Mouse (Mus musculus): ENCODE data around the gene Ubiad1.

Gene Ubiad1

DNA sequence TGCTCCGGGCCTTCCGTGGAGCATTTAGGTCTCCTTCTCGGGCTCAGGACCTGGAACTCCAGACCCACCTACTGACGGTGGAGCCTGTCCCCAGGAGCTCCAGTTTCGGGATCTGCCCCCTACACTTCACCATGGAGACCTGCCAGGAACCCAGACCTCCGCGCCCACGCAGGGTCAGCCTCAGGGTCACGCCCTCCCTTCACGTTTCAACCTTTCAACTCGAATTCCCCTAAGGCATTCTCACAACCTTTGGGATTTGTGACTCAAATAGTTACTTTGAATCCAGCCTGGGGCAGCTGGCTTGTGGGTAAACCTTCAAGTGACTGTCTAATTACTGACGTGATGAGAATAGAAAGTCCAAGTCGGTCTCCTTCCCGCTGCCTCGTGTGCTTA, 4.3 kb upstream of the Ubiad1 start:
- peak in 1 of 2 experiments; percentile 51 for DNase-seq

DNA sequence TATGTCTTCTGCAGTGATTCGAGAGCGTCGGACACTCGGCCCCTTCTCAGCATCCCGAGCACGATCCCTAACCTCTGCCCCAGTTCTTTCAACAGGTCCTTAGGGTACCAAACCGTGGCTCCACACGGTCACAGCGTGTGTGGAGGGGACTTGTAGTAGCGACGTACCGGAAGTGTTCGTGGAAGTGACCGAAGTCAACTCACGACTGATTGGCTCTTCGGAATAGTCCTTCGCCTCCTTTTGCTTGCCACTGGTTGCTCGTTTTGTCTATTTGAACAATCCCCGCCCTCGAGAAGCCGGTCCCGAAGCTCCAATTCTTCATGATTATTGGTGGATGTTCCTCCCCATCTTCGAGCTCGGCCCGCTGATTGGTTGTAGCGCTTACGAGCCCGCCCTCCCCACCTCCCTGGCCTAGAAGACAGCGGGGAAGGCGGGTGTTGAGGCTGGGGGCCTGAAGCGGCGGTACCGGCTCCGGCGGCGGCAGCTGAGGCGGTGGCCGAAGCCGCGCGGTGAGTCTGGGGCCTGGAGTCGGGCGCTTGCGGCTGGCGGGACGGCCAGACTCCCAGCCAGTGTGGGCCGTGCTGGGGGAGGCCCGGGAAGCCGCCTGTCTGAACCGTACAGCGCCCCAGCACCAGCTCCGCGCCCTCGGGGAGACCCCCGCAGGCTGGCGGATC, 3.7 kb upstream of the Ubiad1 start, which contains the start of gene Mtor:
Gene Mtor, plus strand, starts transcription at position 433 of the 674 bp plus-strand sequence.
- peak; percentile 92 to 94 for DNase-seq

DNA sequence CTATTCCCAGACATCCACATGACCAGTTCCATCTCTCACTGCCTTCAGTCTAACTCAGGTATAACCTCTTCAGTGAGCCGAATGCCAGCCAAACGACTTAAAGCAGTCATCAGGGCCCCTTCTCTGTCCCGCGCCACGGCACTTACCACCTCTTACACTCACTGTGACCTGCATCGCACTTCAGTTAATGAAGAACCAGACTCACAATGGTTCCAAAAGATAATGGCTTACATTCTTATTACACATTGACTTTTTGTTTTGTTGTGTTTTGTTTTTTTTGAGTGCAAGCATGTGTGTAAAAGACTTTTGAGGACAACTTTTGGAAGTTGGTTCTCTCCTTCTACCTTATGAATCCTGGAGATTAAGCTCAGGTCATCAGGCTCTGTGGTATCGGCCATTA, 2.0 kb downstream of the Ubiad1 start:
- no peak for DNase-seq

DNA sequence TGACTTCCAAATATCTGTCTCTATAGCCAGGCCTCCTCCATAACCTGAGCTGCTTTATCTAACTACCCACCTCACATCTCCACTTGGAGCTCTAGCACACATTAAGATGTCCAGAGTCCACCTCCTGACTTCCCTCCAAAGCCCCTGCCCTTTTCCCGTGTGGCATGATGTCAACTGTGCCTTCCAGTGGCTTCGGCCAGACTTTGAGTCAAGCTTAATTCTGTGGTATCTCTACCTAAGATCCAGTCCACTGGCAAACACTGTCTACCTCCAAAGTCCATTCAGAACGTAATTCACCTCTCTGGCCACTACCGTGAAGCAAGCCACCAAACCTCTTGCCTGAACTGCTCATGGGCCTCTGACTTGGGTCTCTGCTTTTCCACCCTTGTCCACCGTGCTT, 2.6 kb downstream of the Ubiad1 start:
- no peak for DNase-seq

DNA sequence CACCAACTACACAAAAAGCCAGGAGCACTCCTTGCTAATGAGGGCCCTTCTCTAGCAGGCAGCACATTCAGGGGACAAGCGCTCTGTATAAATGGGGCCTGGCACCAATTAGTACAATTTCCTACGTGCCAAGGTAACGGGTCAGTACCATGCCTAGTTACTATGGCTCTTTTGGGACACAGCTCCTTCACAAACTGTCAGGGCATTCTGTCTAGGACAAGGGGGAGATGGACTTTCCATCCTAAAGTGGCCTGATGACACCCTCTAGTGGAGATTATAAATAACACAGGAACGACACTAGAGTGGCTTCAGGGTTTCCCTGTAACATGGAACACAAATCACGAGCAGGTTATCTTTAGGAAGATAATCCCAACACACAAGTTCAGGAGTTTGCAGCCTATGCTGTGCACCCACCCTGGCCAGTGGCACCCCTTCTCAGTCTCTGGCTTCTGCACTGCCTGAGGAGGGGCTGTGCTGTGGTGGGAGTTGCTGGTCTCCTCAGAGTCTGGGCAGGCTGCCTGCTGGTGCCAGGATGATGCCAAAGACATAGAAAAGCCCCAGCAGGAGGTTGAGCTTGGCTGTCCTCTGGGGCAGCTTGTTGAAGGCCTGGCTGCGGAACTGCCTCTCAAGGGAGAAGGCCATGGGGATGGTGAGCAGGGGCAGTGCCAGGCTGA, 8.8 kb downstream of the Ubiad1 start:
- DNase-seq = peak; percentile 64 to 67

DNA sequence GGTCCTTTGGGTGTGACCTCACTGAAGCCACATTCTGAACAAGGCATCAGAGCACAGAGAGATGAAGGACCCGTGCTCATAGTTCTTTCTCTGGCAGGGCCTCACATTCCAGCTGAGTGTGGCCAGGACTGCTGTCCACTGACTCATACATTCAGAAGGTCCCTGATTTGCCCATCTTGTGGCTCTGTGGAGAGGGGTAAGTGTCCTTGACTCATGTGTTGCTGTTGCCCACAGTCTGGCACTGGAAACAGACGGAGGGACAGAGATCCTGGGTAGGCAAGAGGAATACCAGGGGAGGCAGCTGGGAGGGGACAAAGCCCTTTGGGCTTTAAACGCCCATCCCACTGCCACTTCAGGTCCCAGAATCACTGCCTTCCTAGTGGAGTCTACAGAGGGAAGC, 9.5 kb downstream of the Ubiad1 start:
- DNase-seq = no peak

DNA sequence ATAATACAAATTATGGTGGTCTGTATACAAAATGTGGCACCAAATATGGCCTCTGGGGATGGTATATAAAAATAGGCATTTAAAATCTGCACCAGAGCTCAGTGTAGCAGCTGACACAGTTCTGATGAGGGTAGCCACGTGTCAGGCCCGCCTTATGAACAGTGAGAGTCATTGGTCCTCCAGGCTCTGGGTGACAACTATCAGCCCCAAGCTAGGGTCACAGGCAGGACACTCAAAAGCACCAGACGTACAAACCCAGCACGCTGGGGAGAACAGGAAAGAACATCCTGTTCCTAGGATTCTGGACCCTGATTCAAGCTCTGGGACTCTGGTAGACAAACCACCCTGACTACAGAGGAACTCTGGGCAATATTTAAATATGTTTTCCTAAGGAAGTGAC, 10.0 kb downstream of the Ubiad1 start:
- DNase-seq = no peak

DNA sequence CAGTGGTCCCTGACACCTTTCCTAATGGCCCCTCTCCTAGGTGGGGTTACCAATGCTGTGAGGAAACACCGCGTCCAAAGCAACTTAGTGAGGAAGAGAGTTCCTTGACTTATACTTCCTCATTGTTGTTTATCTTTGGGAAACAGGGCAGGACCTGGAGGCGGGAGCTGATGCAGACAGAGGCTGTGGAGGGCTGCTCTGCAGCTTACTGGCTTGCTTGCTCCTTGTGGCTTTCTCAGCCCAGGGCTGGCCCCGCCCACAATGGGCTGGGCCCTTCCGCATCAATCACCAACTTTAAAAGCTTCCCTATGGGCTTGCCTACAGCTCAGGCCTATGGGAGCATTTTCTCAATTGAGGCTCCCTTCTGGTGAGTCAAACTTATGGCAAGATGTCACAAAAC, 10.8 kb downstream of the Ubiad1 start:
- no peak for DNase-seq

DNA sequence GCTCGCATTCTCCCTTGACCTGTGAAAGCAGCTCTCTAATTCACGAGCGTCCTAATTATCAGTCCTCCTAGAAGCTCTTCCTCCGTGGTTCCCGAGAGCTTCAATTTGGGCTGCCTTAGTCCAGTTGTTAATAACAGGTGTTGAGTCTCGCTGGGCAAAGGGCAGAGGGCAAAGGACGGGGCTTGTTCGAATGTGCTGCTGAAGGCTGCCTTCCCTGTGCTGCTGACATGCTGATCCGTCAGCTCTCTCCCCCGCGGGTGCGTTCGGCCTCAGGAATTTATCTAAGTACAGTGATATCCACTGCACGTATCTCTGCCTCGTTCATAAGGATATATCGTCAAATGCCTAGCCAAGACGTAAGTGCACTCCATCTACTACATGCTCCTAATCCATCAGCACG, 11.2 kb downstream of the Ubiad1 start:
- DNase-seq = no peak

DNA sequence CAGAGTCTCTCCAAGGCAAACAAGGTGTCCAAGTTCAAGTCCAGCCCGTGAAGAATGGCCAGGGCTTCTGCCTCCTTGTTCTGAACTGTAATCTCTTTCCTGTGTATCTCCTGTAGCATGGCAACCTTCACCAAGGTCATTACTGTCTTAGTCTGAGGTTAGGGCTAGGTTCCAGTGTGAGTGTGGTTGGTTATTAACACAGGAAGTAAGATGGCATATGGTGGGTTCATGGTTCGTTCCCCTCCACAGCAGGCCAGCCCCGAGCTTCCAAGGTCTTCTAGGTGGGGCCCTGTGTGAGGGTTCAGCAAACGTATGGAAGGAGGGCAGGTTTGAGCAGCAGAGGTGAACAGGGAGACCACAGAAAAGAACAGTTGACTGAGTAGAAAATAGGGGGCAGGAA, 12.1 kb downstream of the Ubiad1 start:
- no peak for DNase-seq

DNA sequence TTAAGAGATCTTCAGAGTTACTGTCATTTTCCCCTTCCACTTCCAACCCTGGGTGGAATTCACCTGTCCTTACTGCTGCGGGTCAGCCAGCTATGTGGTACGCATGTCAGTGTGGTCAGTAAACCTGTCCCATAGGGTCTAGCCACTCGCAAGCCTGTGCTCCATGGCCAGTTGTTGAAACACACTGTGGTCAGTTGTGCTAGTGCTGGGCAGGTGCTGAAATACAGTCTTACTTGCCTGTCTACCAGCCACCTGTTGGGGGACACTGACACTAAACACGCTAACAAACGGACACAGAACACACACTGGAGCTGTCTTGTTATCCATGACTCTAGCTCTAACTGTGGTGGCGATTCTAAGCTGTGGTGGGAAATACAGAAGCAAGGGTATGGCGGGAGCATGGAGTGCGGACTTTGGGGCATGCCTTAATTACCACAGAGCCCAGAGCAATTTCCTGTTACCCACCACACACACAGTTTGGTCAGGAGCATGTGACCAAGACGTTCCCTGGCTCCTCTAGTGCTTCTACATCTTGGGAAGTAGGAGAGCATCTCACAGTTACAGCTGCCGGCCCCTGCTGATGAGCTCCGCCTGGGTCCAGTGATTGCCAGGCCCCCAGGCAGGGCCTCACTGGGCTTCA, 13.6 kb downstream of the Ubiad1 start:
- no peak for DNase-seq

DNA sequence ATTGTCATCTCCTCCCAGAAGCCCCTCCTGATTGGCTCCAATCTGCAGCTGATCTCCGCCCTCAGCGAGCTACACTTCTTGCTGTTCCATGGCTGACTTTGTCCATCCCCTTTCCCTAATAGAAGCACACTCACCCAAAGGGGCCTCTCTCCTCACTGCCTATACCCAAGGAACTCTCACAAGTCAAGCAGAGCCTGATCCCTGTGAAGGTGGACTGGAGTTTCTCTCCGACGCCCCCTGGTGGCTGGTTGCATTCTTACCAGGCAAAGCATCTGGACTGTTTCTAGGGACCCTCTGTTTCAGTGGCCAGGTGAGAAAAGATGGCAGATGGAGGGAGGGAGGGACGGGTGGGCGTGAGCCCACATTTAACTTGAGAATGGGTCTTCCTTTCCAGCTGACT, 14.9 kb downstream of the Ubiad1 start:
- DNase-seq = peak; percentile 84 to 90

DNA sequence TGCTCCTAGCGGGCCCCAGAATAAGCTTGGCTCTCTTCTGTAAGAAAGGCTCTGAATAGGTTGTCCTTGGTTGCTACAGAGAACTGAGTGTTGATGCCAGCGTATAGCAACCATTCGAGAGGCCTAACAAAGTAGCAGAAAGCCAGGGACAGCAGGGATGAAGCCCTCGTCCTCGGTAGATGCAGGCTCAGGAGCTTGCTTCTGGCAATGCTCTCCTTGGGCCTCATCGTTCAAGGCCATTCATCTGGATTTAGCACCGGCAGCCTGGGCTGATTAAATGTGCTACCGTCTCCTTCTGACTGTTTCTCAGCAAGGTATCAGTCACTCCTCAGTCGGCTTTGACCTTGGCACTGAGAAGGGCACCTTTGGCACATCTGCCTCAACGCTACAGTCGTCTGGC, 15.4 kb downstream of the Ubiad1 start:
- DNase-seq = no peak

DNA sequence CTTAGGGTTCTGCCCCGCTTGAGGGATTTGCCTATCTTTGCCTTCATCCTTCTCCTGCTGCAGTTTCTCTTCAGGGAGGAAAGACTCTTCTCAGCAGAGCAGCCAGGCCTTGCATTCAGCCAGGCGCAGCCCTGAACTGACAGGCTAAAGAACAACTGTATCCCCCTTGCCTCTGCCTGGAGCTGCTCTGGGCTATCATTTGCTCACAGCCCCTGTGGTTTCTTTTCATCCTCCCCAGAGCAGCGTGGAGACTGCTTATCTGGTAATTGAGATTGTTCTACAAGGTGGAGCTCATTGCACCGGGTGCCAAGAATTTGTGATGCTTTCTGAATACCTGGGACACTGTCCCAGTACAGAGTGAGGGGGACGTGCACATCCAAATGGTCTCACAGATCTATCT, 16.0 kb downstream of the Ubiad1 start:
- DNase-seq = no peak

DNA sequence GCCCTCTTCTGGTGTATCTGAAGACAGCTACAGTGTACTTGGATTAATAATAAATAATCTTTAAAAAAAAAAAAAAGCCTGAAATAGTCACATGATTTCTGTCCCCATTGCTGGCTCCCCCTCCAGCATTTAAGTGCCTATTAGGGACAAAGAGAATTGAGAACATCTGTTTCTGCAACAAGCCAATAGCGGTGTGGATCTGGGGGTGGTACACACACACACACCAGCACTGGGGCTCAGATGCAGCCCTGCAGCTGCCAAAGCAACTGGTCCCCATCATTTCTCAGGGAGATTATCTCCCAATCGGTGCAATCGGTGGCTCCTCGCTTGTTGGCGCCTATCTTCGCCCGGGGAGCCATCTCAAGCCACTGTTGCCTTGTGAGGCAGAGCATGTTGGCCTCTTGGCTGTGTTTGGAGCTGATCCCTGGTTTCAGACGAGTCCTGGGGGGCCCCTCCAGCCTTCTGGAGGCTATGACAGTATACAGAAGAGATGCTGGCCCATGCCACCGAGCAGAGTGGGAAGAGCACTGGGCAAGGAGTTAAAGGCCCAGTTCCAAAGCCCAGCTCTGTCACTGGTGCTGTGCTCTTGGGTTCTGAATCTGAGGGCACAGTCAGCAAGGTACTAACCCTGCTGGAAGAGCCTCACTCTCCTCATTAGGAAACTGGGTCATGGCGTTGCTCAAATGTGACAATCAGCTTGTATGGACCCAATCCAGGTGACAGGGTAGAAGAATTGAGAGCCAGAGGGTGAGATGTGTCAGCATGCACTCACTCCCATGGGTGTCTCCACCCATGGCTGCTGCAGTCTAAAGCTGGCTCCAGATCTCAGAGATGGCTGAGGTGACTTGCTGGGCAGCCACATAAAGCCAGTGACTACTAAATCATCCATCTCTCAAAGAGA, 17.4 kb downstream of the Ubiad1 start:
- DNase-seq = no peak

DNA sequence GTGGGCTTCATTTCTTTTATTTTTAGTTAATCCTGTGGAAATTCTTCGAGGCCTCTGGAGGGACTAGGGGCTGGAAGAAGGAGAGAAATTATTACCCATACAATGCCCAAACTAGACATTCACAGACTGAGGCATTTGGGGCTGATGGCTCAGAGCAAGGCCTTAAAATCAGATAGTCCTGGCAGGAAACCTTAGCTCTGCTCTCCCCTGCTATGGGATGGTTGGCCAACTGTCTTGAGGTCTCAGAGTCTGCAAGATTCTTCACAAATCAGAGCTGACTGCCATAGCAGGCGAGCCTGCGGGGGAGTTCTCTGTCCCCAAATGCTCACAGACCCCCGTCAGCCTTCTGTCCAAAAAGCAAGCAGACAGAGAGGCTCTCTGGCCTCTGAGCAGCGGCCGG, 27.0 kb downstream of the Ubiad1 start:
- no peak for DNase-seq

DNA sequence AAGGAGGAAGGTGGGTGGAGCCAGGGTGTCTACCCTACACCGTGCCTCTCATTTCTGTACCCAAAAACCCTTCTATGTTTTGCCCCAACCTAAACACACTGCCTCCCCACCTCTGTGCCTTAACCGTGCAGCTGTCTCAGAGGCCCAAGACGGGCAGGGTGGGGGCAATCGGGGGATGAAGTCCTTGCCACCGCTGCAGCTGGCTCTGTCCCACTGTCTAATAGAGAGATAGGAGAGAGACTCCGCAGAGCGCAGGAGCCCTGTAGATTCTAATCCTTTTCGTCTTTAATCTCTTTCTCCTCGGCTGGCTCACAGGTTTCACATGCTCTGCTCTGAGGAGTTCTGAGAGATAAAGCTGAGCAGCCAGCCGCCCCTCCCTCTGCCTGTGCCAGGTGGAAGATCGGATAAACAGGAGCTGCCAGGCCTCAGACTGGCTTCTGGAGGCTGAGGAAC, 27.5 kb downstream of the Ubiad1 start:
- DNase-seq = no peak

DNA sequence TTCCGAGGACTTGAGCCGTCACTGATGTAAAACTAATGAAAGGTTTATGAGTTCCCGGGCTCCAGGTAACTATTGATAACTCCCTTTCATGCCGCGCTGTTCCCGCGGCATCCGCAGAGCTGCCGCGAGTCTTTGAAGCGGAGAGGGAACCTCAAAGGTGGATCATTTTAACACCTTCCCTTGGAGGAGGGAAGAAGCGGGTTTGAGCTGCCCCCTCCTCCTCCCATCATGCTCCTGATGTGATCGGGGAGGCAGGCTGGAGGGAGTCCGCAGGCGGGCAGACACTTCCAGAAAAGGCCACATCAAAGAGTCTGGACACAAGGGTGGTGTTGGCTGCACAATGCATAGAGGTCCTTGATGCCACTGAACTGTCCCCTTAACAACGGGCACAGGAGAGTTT, 29.0 kb downstream of the Ubiad1 start:
- no peak for DNase-seq

DNA sequence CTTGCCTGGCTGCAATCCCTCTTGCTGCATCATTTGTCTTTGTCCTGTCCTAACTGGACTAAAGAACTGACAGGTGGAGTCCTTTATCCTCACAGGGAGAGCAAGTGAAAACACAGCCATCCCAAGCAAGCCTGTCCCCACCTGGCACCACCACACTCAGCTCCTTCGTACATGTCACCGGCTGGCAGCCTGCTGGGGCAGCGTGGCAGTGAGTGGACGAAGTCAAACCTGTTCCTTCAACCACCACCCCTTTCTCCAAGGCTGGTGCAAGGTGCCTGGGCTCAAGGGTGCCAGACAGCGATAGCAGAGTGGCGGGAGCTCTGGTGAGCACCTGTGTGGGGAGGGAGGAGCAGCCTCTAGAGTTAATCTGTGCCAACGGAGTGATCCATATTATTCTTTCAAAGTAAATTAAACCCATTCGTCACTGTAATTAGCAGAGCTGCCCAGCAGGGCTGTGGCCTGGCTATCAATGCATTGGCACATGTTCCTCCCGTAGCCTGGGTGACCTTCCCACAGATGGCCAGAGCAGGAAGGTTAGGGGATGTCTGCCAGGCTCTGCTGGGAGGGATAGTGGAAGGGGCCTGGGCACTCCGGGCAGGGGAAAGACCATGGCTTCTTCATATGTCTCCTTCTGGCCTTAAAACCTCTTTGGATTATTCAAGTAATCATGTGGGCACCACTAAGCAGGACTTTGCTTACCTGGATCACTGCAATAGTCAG, 36.2 kb downstream of the Ubiad1 start:
- no peak for DNase-seq

DNA sequence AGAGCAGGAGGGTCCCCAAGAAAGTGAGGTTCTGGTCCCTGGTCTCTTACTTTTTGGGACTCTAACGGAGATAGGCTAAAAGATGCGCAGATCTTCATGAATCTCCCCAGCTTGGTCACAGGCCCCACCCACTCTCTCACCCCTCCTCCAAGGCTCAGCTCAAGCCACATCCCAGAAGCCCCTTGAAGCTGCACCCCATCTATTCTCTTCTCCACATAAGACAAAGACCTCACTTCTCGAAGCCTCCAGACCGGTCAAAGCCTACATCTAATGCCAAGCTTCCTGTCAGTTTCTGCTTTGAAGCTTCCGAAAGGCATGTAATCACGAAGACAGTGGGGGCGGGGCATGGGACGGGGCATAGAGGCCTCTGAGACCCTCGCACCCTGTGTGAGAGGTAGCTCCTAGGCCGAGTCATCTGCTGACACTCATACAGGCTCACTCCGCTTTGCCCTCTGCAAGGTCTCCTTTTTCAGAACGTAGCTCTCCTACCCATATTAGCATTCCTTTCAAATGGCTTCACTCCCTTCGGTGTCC, 39.2 kb downstream of the Ubiad1 start:
- no peak for DNase-seq

DNA sequence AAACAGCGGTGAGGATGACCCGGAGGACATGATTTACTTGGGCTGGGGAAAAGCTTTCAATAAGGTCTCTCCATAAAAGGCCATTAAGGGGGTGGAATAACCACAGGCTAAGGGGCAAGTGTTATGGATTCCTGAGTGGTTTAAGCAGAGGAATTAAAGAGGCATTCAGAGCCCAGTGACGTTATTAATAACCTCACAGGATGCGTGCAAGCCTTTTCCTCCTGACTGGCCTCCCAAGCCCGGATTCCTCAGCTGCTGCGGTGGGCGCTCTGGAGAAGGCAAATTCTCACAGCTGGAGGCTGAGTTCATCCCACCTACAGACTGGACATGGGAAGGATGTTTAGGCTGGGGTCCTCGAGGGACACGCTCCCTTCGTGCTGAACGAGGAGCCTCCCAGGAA, 39.8 kb downstream of the Ubiad1 start:
- DNase-seq = no peak

DNA sequence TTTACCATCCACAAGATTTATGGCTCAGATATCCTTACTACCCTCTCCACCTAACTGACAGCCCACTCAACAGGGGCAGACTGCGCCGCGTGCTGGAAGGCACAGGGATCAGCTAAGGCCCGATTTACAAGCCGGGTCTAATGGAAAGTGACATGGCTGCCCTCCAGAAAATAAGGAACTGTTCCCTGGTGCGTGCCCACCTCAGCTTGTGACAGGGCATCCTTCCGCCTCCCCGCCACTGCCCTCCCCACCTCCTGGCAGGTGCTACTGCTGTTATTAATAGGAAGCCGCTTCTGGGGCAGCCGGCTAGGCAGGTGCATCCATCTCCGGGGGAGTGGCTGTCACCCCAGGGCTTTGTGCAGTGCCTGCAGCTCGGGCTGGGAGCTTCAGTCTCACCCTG, 41.2 kb downstream of the Ubiad1 start:
- peak; percentile 69 for DNase-seq

All from cerebellum, postnatal 25 days (tissue).